Mouse (Mus musculus): Measurements from ENCODE around the gene Gm13276.
"Not testable (repeated sequence)": the region's sequence is repeated elsewhere in the genome, so short reads cannot be mapped to it uniquely, and the experiment has no call there.

Gm13276 gene

DNA sequence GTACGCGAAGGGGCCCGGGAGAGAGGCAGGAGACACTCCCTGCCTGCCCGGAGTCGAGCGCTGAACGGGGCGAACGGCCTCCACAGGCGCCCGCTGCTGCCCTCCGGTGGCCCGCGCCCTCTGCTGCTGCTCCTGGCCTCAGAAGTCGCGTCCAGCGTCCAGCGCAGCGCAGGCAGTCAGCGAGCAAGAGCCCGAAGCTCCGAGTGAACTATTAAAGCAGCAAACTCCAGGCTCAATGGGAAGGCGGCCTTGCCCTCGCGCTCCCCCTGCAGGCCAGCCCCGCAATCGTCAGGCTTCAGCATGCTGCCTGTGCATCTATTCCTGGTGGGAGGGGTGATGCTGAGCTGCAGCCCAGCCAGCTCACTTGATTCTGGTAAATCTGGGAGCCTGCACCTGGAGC is at the start of gene Gm13276:
Gene Gm13276, plus strand, starts transcription at position 301 of the 400 bp plus-strand sequence.
- not testable (repeated sequence) for DNase-seq (ENCODE audit: low spot score in 2 of 2)

DNA sequence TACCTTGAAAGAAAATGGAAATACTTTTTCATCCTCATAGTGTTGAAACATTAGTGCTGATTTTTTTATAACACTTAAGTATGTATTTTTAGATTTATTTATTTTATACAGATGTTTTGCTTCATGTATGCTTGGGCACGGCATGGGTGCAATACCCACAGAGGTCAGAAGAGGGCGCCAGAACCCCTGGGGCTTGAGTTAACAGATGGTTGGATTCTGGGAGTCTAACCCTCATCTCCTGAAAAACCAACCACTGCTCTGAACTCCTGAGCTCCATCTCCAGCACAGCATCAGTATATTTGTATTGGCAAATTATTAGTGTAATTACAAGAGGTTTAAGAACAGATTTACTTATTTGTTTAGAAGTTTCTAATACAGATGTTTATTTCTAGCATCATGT is 47.0 kb upstream of the Gm13276 start:
- no peak for DNase-seq (ENCODE audit: low spot score in 2 of 2)

DNA sequence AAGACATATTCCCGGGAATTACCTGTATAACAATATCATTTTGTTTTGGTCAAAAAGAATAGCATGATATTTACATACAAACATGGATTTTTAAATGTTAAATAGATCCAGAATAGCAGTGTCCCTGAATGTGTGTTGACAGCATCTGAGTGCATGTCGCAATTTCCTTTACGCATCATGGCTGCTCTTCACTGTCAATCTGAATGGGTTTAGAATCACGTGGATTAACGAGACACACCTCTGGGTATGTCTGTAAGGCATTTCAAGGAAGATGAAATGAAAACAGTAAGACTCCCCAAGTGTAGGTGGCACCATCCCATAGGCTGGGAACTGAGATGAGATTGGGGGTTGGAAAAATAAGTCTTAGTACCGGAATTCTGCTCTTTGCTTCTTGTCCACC is 46.5 kb upstream of the Gm13276 start:
- no peak for DNase-seq (ENCODE audit: low spot score in 2 of 2)

DNA sequence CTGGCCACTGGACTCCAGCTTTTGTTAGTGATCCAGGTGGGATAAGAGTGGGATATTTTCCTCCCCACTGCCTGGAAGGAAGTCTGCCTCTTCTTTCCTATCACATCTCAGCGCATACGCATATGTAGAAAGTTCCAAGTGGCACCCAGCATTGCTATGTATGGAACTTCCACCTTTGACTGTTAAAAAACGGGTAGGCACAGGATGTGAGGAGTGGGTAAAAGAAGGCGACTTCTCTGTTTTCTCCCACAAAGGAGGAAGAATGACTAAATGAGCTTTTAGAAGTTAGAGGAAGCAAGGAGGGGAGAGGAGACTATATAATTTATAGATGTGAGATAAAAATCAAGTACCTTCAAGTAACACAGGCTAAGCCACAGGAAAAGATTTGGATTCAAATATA is 44.1 kb upstream of the Gm13276 start:
- DNase-seq (ENCODE audit: low spot score in 2 of 2): no peak

DNA sequence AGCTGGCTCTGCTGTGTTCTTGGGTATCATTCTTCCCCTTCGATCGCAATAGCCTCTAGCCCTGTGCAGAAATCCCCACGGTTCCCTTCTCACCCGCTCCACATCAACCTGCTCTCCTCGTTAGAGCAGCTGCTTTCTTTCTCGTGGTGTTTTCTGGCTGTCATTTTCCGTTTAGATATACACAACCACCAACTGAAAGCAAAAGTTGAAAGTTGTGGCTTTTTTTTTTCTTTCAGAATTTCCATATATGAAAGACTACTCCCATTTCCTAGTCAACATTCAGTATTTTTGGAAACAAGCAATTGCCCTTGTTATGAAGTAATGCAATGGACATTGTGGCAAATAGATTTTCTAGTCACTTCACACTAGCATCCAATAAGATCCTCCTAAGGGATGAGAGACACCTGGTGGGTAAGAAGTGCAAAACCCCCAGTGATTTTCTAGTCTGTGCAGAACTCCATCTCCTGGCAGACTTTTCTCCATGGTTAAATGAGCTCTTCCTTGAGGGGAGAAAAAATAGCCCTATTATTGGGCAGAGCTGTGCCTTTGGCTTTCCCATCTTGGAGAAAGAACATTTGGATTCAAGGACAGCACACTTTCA is 42.6 kb upstream of the Gm13276 start:
- DNase-seq (ENCODE audit: low spot score in 2 of 2): no peak

DNA sequence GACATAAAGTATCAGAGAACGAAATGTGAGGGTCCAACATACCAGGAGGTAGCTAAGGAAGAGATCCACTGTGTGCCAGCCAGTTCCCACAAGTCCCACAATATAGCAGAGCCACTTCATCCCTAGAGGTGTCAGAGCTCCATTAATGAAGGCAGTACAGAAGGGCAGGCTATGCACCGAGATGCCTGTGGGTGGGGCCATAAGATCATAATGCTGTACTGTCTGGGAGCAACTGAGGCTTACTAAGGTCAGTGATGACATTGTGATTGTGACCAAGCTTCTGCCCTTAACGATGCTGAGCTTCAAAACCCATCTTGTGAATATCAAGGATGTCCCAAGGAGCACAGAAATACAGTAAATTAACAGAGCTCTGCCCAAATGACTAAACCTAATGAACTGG is 41.3 kb upstream of the Gm13276 start:
- DNase-seq (ENCODE audit: low spot score in 2 of 2): no peak

DNA sequence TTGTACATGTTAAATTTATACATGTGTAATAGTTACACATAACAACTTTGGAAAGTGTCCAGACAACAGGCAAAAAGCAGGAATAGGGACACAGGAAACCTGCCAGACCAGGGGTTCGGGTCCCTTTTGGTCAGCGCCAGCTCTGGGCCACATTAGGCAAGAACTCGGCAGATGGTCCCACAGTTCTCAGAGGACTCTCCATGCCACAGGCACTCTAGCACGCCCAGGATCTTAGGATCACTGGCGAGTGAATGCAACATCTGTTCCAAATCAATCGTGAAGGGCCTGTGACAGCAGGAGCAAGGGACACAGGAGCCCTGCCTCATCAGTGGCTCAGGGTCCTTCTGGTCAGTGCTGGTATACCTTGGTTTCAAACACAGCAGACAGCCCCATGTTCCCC is 35.6 kb upstream of the Gm13276 start:
- DNase-seq (ENCODE audit: low spot score in 2 of 2): no peak

DNA sequence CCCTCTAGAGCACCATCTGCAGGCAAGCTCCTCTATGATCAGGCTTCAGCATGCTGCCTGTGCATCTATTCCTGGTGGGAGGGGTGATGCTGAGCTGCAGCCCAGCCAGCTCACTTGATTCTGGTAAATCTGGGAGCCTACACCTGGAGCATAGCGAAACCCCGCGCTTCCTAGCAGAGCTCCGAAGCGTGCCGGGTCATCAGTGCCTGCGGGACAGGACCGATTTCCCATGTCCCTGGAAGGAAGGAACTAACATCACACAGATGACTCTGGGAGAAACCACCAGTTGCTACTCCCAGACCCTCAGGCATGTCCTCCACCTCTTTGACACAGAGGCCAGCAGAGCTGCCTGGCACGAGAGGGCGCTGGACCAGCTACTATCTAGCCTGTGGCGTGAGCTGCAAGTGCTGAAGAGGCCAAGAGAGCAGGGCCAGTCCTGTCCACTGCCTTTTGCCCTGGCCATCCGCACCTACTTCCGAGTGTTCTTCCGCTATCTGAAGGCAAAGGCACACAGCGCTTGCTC is 30.6 kb upstream of the Gm13276 start, which contains the start of gene Gm13271:
Gene Gm13271, plus strand, starts transcription at position 51 of the 523 bp plus-strand sequence.
- peak; percentile 61 to 73 for DNase-seq (ENCODE audit: low spot score in 2 of 2)

DNA sequence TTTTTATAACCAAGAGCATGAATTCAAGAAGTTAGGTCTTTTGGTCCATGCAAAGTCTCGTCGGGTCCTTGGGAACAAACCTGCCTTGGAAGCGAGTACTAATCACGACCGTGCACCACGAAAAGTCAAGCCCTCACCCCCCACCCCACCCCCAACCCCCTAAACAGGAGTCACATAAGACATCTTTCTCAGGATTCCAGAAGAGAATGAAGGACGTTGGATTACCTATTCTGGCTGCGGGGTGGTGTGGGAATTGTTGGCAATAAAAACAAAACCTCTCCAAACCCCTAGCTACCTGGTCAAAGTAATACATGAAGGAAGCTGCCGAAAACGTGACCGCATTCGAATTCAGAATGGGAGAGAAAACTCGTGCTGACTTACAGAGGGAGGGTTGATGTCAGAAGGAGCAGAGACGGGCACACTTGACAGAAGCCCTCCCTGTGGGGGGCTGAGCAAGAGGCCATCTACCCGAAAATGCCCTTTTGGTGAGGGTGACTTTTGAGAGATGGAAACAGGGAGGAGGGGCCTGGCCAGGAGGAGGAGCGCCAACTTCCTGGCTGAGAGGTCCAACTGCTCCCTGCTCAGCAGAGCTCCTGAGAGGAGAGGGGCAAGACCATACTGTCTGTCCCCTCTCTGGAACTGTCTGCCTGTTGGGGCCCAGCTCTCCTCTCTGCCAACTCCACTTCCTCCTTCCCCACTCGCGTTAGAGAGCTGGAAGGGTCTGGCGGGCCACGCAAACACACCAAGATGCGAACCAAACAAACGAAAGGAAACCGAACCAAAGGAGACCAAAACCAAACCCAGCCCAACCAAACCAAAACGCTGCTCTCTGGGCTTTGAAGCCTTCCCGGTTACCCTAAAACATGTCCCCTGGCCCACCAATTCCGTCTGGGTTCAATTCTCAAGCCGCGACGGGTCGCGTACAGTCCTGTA is 28.7 kb upstream of the Gm13276 start:
- not testable (repeated sequence) for DNase-seq (ENCODE audit: low spot score in 2 of 2)

DNA sequence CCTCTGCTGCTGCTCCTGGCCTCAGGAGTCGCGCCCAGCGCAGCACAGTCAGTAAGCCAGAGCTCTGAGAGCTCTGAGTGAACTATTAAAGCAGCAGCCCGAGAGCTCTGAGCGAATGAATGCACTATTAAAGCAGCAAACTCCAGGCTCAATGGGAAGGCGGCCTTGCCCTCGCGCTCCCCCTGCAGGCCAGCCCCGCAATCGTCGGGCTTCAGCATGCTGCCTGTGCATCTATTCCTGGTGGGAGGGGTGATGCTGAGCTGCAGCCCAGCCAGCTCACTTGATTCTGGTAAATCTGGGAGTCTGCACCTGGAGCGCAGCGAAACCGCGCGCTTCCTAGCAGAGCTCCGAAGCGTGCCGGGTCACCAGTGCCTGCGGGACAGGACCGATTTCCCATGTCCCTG is 27.9 kb upstream of the Gm13276 start:
- peak; percentile 90 for DNase-seq (ENCODE audit: low spot score in 2 of 2)

DNA sequence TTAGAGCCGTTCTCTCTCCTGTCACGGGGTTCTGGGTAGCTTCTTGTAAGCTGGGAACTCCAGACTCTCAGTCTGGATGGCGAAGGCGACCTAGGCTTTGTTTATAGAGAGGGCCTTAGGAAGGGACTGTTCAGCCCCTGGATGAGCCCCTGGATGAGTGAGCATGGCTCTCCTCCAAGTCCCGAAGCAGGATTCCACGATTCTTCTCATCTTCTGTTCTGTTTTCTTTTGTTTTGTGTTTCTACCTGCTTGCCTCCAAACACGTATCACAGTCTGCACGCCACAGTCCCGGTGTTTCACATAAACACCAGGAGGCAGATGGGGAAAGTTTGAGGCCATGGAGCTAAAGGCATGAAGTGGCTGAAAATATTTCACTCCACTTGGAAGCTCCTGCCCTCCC is 26.8 kb upstream of the Gm13276 start:
- not testable (repeated sequence) for DNase-seq (ENCODE audit: low spot score in 2 of 2)

DNA sequence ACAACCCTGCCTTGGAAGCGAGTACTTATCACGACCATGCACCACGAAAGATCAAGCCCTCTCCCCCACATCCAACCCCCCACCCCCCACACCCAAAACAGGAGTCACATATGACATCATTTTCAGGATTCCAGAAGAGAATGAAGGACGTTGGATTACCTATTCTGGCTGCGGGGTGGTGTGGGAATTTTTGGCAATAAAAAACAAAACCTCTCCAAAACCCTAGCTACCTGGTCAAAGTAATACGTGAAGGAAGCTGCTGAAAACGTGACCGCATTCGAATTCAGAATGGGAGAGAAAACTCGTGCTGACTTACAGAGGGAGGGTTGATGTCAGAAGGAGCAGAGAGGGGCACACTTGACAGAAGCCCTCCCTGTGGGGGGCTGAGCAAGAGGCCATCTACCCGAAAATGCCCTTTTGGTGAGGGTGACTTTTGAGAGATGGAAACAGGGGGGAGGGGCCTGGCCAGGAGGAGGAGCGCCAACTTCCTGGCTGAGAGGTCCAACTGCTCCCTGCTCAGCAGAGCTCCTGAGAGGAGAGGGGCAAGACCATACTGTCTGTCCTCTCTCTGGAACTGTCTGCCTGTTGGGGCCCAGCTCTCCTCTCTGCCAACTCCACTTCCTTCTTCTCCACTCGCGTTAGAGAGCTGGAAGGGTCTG is 25.8 kb upstream of the Gm13276 start, which contains the start of gene Gm13283:
Gene Gm13283, plus strand, starts transcription at position 510 of the 659 bp plus-strand sequence.
- DNase-seq (ENCODE audit: low spot score in 2 of 2): peak in 1 of 2 experiments; percentile 14

DNA sequence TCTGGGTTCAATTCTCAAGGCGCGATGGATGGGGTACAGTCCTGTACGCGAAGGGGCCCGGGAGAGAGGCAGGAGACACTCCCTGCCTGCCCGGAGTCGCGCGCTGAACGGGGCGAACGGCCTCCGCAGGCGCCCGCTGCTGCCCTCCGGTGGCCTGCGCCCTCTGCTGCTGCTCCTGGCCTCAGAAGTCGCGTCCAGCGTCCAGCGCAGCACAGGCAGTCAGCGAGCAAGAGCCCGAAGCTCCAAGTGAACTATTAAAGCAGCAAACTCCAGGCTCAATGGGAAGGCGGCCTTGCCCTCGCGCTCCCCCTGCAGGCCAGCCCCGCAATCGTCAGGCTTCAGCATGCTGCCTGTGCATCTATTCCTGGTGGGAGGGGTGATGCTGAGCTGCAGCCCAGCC is 25.1 kb upstream of the Gm13276 start:
- peak; percentile 21 to 30 for DNase-seq (ENCODE audit: low spot score in 2 of 2)

DNA sequence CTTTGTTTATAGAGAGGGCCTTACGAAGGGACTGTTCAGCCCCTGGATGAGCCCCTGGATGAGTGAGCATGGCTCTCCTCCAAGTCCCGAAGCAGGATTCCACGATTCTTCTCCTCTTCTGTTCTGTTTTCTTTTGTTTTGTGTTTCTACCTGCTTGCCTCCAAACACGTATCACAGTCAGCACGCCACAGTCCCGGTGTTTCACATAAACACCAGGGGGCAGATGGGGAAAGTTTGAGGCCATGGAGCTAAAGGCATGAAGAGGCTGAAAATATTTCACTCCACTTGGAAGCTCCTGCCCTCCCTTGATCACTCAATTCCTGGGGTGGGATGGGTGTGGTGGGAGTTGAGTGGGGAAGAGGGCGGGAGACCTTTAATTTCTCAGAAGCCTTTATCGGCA is 23.7 kb upstream of the Gm13276 start:
- DNase-seq (ENCODE audit: low spot score in 2 of 2): peak; percentile 62 to 64

DNA sequence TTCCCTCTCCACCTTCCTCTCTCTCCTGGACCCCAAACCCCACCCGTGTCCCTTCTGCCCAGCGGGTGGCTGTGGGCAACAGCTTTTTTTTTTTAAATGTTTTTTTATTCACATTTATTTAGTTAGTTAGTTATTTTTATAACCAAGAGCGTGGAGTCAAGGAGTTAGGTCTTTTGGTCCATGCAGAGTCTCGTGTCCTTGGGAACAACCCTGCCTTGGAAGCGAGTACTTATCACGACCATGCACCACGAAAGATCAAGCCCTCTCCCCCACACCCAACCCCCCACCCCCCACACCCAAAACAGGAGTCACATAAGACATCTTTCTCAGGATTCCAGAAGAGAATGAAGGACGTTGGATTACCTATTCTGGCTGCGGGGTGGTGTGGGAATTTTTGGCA is 23.2 kb upstream of the Gm13276 start:
- not testable (repeated sequence) for DNase-seq (ENCODE audit: low spot score in 2 of 2)

DNA sequence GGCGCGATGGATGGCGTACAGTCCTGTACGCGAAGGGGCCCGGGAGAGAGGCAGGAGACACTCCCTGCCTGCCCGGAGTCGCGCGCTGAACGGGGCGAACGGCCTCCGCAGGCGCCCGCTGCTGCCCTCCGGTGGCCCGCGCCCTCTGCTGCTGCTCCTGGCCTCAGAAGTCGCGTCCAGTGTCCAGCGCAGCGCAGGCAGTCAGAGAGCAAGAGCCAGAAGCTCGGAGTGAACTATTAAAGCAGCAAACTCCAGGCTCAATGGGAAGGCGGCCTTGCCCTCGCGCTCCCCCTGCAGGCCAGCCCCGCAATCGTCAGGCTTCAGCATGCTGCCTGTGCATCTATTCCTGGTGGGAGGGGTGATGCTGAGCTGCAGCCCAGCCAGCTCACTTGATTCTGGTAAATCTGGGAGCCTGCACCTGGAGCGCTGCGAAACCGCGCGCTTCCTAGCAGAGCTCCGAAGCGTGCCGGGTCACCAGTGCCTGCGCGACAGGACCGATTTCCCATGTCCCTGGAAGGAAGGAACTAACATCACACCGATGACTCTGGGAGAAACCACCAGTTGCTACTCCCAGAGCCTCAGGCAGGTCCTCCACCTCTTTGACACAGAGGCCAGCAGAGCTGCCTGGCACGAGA is 22.0 kb upstream of the Gm13276 start:
- DNase-seq (ENCODE audit: low spot score in 2 of 2): not testable (repeated sequence)

DNA sequence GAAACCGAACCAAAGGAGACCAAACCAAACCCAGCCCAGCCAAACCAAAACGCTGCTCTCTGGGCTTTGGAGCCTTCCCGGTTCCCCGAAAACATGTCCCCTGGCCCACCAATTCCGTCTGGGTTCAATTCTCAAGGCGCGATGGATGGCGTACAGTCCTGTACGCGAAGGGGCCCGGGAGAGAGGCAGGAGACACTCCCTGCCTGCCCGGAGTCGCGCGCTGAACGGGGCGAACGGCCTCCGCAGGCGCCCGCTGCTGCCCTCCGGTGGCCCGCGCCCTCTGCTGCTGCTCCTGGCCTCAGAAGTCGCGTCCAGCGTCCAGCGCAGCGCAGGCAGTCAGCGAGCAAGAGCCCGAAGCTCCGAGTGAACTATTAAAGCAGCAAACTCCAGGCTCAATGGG is 12.0 kb upstream of the Gm13276 start, which contains the start of gene Gm13290:
Gene Gm13290, plus strand, starts transcription at position 301 of the 400 bp plus-strand sequence.
- DNase-seq (ENCODE audit: low spot score in 2 of 2): not testable (repeated sequence)

DNA sequence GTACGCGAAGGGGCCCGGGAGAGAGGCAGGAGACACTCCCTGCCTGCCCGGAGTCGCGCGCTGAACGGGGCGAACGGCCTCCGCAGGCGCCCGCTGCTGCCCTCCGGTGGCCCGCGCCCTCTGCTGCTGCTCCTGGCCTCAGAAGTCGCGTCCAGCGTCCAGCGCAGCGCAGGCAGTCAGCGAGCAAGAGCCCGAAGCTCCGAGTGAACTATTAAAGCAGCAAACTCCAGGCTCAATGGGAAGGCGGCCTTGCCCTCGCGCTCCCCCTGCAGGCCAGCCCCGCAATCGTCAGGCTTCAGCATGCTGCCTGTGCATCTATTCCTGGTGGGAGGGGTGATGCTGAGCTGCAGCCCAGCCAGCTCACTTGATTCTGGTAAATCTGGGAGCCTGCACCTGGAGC is 8.9 kb upstream of the Gm13276 start, which contains the start of gene Gm13289:
Gene Gm13289, plus strand, starts transcription at position 301 of the 400 bp plus-strand sequence.
- not testable (repeated sequence) for DNase-seq (ENCODE audit: low spot score in 2 of 2)

DNA sequence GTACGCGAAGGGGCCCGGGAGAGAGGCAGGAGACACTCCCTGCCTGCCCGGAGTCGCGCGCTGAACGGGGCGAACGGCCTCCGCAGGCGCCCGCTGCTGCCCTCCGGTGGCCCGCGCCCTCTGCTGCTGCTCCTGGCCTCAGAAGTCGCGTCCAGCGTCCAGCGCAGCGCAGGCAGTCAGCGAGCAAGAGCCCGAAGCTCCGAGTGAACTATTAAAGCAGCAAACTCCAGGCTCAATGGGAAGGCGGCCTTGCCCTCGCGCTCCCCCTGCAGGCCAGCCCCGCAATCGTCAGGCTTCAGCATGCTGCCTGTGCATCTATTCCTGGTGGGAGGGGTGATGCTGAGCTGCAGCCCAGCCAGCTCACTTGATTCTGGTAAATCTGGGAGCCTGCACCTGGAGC is 6.0 kb upstream of the Gm13276 start, which contains the start of gene Gm13272:
Gene Gm13272, plus strand, starts transcription at position 301 of the 400 bp plus-strand sequence.
- not testable (repeated sequence) for DNase-seq (ENCODE audit: low spot score in 2 of 2)

DNA sequence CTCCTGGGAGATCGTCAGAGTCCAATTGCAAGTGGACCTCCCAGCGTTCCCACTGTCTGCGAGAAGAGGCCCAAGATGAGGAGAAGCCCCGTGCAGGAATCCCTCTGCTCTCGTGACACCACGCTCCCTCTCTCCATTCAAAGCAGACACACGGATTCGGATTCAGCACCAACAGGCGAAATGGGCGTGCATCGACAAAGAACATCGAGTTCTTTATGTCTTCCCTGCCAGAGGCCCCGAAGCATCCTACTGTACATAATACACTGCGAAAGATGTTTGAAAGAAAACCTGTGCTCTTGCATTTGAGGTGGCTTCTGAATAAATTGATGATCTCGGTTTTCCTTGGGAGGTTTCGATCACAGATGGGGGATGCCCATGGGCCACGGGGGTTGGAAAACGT is 5.2 kb upstream of the Gm13276 start:
- DNase-seq (ENCODE audit: low spot score in 2 of 2): not testable (repeated sequence)

DNA sequence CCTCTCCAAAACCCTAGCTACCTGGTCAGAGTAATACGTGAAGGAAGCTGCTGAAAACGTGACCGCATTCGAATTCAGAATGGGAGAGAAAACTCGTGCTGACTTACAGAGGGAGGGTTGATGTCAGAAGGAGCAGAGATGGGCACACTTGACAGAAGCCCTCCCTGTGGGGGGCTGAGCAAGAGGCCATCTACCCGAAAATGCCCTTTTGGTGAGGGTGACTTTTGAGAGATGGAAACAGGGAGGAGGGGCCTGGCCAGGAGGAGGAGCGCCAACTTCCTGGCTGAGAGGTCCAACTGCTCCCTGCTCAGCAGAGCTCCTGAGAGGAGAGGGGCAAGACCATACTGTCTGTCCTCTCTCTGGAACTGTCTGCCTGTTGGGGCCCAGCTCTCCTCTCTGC is 3.7 kb upstream of the Gm13276 start, which contains the start of gene Ifnz:
Gene Ifnz, plus strand, starts transcription at position 301 of the 400 bp plus-strand sequence.
- not testable (repeated sequence) for DNase-seq (ENCODE audit: low spot score in 2 of 2)
